Mouse (Mus musculus) neural tube, embryonic 10.5 days (tissue): Measurements from ENCODE around the gene Fahd2a.

ENCODE experiments used
- DNase-seq: peaks from one replicate; pipeline ENCODE4 v3.0.0-alpha.2; 2017; ENCODE audit warnings: low spot score; ENCODE audit errors: extremely low spot score

Fahd2a gene

GRCm38 (mm10) chr2:127433487-127434295 is 10.7 kb downstream of the Fahd2a start:
- DNase-seq: no peak

GRCm38 (mm10) chr2:127430238-127430637 is 14.1 kb downstream of the Fahd2a start:
- DNase-seq: peak; percentile 42

GRCm38 (mm10) chr2:127424977-127425376 is 19.4 kb downstream of the Fahd2a start, which contains the start of gene Gpat2:
Gpat2 (plus strand) TSS chr2:127425199.
- no peak for DNase-seq

GRCm38 (mm10) chr2:127418266-127418970 is 25.9 kb downstream of the Fahd2a start:
- DNase-seq: no peak

GRCm38 (mm10) chr2:127416706-127417105 is 27.7 kb downstream of the Fahd2a start:
- DNase-seq: no peak

GRCm38 (mm10) chr2:127415806-127416205 is 28.6 kb downstream of the Fahd2a start:
- no peak for DNase-seq

GRCm38 (mm10) chr2:127411126-127411525 is 33.2 kb downstream of the Fahd2a start:
- no peak for DNase-seq

GRCm38 (mm10) chr2:127398738-127399137 is 45.6 kb downstream of the Fahd2a start:
- DNase-seq: no peak

- DNase-seq: no peak
Observed at GRCm38 (mm10) chr2:127394606-127395161, 49.7 kb downstream of the Fahd2a start.

GRCm38 (mm10) chr2:127391323-127391722 is 53.0 kb downstream of the Fahd2a start:
- no peak for DNase-seq

GRCm38 (mm10) chr2:127390846-127391245 is 53.5 kb downstream of the Fahd2a start:
- DNase-seq: no peak

GRCm38 (mm10) chr2:127390352-127390751 is 54.0 kb downstream of the Fahd2a start:
- DNase-seq: no peak

GRCm38 (mm10) chr2:127387521-127387920 is 56.8 kb downstream of the Fahd2a start:
- no peak for DNase-seq
